Mouse (Mus musculus) lung, postnatal 10 days (tissue): ENCODE results near the gene Cby3.

Experiments
- DNase-seq: peaks from one replicate; pipeline ENCODE4 v3.0.0; 2021

Cby3 gene

GRCm38 (mm10) chr11:50365322-50365721, 11.1 kb downstream of the Cby3 start:
- DNase-seq = no peak

GRCm38 (mm10) chr11:50367531-50367930, 13.3 kb downstream of the Cby3 start:
- no peak for DNase-seq

GRCm38 (mm10) chr11:50369360-50369911, 15.2 kb downstream of the Cby3 start:
- no peak for DNase-seq

- no peak for DNase-seq
These were observed 16.7 kb downstream of the Cby3 start for GRCm38 (mm10) chr11:50370969-50371368.

- DNase-seq = peak; percentile 82
These were observed 17.2 kb downstream of the Cby3 start for GRCm38 (mm10) chr11:50371399-50371841.

GRCm38 (mm10) chr11:50371911-50372310, 17.6 kb downstream of the Cby3 start:
- no peak for DNase-seq

GRCm38 (mm10) chr11:50373086-50373485, 18.8 kb downstream of the Cby3 start:
- no peak for DNase-seq

GRCm38 (mm10) chr11:50373621-50374020, 19.4 kb downstream of the Cby3 start:
- no peak for DNase-seq

- no peak for DNase-seq
These were observed 20.2 kb downstream of the Cby3 start for GRCm38 (mm10) chr11:50374286-50375015.

- no peak for DNase-seq
These were observed 21.2 kb downstream of the Cby3 start for GRCm38 (mm10) chr11:50375421-50375820.

- no peak for DNase-seq
These were observed 22.0 kb downstream of the Cby3 start for GRCm38 (mm10) chr11:50376156-50376790.

GRCm38 (mm10) chr11:50376911-50377891, 22.9 kb downstream of the Cby3 start, which contains the start of gene Hnrnph1:
Gene Hnrnph1 (plus strand): TSS chr11:50376990.
- peak; percentile 98 for DNase-seq

GRCm38 (mm10) chr11:50377892-50378684, 23.8 kb downstream of the Cby3 start:
- peak; percentile 91 for DNase-seq

GRCm38 (mm10) chr11:50379023-50379752, 24.9 kb downstream of the Cby3 start:
- no peak for DNase-seq

GRCm38 (mm10) chr11:50381311-50381710, 27.0 kb downstream of the Cby3 start:
- DNase-seq = no peak

GRCm38 (mm10) chr11:50387167-50387679, 33.0 kb downstream of the Cby3 start:
- no peak for DNase-seq

- DNase-seq = no peak
These were observed 33.4 kb downstream of the Cby3 start for GRCm38 (mm10) chr11:50387697-50388096.

GRCm38 (mm10) chr11:50388217-50388929, 34.1 kb downstream of the Cby3 start:
- DNase-seq = no peak

GRCm38 (mm10) chr11:50389011-50389410, 34.7 kb downstream of the Cby3 start:
- no peak for DNase-seq

- DNase-seq = no peak
These were observed 35.4 kb downstream of the Cby3 start for GRCm38 (mm10) chr11:50389616-50390015.
